Mouse (Mus musculus) olfactory bulb, adult 2 months (tissue): Measurements from ENCODE around the gene Tdpoz4.
"Not testable (repeated sequence)": the region's sequence is repeated elsewhere in the genome, so short reads cannot be mapped to it uniquely, and the experiment has no call there.

ENCODE experiments used
- CTCF ChIP-seq: fragments of 200-500 bp; IDR thresholded peaks from 2 replicates; pipeline ENCODE4 v1.5.1; 2012; ENCODE audit warnings: low read depth, mild to moderate bottlenecking, low read length, moderate library complexity; ENCODE audit not compliant: insufficient read depth
- POLR2A ChIP-seq: fragments of 200-500 bp; IDR thresholded peaks from 2 replicates; pipeline ENCODE4 v1.6.1; 2012; ENCODE audit warnings: mild to moderate bottlenecking, low read depth, low read length, moderate library complexity; ENCODE audit not compliant: insufficient read depth

DNA sequence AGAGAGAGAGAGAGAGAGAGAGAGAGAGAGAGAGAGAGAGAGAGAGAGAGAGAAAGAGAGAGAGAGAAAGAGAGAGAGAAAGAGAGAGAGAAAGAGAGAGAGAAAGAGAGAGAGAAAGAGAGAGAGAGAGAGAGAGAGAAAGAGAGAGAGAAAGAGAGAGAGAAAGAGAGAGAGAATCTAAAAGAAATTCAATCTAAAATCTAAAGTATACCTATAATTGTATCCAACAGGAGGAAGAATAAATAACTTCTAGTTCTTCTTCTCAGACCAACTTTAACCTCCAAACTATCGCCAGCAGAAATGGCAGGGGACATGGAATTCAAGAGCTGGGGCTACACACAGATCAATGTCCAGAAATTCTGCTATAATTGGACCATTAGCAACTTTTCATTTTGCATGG, 29.5 kb downstream of the Tdpoz4 start, which contains the start of gene Tdpoz3:
- TF ChIP-seq POLR2A, CTCF: not testable (repeated sequence)
